Mouse (Mus musculus): ENCODE results near the gene Gtf2ird1. TPM values are rescaled to one million over a fixed set of nuclear protein-coding genes. Genes with fewer than 3 reads are reported as not detected.

Gene Gtf2ird1
- 137 and 141 TPM in 2 replicates for polyA plus RNA-seq (2015; fragmentation: Nextera tagmentation; extraction: Ambion mirVana)

- peaks cover 9% of the 10 kb centered on the region for H3K9me3 ChIP-seq
- H3K27ac ChIP-seq = peak within 1 kb of the TSS; percentile 94
- H3K36me3 ChIP-seq = peaks cover 19% of the 10 kb centered on the region
- ATAC-seq (ENCODE audit: low FRiP score, low read depth) = peak; percentile 87
- peak within 1 kb of the TSS; percentile 79 for H3K4me3 ChIP-seq
- WGBS = 1% methylated on average over 43 of the region's 44 CpGs
- H3K4me1 ChIP-seq = peaks cover 23% of the 10 kb centered on the region
- H3K4me2 ChIP-seq (replicated peaks) = peak within 1 kb of the TSS; percentile 95
- no peaks in the 10 kb centered on the region for H3K27me3 ChIP-seq
- peak within 1 kb of the TSS; percentile 88 for H3K9ac ChIP-seq
Measured at GRCm38 (mm10) chr5:134456503-134456962, at the start of gene Gtf2ird1. Gene Gtf2ird1 (minus strand): TSS chr5:134456716.

GRCm38 (mm10) chr5:134505810-134506292 lies 49.3 kb upstream of the Gtf2ird1 start:
- Histone ChIP-seq H3K36me3 (peaks cover 79% of the 10 kb centered on the region), H3K27me3 (no peaks in the 10 kb centered on the region), H3K9me3 (no peaks in the 10 kb centered on the region; the same call in 1 of the 2 replicates), H3K4me2 (replicated peaks) (no peak overlapping the region), H3K4me1 (no peaks in the 10 kb centered on the region), H3K27ac (no peak overlapping the region), H3K9ac (no peak overlapping the region), H3K4me3 (no peak overlapping the region)
- no peak for ATAC-seq (ENCODE audit: low FRiP score, low read depth)
- WGBS = 73% methylated on average over 9 of the region's 9 CpGs

GRCm38 (mm10) chr5:134502591-134502990 lies 46.1 kb upstream of the Gtf2ird1 start:
- Histone ChIP-seq H3K27ac (no peak overlapping the region), H3K9ac (no peak overlapping the region), H3K4me1 (no peaks in the 10 kb centered on the region), H3K36me3 (peaks cover 77% of the 10 kb centered on the region), H3K9me3 (no peaks in the 10 kb centered on the region), H3K4me3 (no peak overlapping the region), H3K27me3 (no peaks in the 10 kb centered on the region), H3K4me2 (replicated peaks) (no peak overlapping the region)
- ATAC-seq (ENCODE audit: low FRiP score, low read depth) = no peak
- 91% methylated on average over 18 of the region's 18 CpGs for WGBS

DNA sequence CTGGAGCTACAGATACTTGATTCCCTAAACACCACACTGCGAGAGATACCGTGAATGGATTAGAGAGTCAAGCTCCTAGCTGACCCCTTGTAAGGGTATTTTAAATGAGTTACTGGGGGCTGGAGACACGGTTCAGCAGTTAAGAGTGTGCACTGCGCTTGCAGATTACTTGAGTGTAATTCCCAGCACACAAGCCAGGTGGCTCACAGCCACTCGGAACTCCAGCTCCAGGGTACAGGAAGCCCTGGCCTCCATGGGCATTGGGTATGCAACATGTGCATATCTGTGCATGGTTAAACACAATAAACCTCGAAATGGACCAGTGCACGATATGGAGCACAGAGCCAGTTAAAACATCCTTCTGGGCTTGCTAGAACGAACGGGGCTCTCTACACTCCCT lies 44.9 kb upstream of the Gtf2ird1 start:
- no peak overlapping the region for H3K4me3 ChIP-seq
- ATAC-seq (ENCODE audit: low FRiP score, low read depth) = no peak
- H3K36me3 ChIP-seq = peaks cover 79% of the 10 kb centered on the region
- WGBS = 89% methylated on average over 9 of the region's 9 CpGs
- no peak overlapping the region for H3K27ac ChIP-seq
- no peaks in the 10 kb centered on the region for H3K9me3 ChIP-seq
- no peaks in the 10 kb centered on the region for H3K27me3 ChIP-seq
- H3K4me1 ChIP-seq = no peaks in the 10 kb centered on the region
- H3K9ac ChIP-seq = no peak overlapping the region
- H3K4me2 ChIP-seq (replicated peaks) = no peak overlapping the region

GRCm38 (mm10) chr5:134500681-134501080 lies 44.2 kb upstream of the Gtf2ird1 start:
- no peak for ATAC-seq (ENCODE audit: low FRiP score, low read depth)
- Histone ChIP-seq H3K4me2 (replicated peaks) (no peak overlapping the region), H3K27me3 (no peaks in the 10 kb centered on the region), H3K27ac (no peak overlapping the region), H3K36me3 (peaks cover 86% of the 10 kb centered on the region), H3K4me3 (no peak overlapping the region), H3K4me1 (no peaks in the 10 kb centered on the region), H3K9ac (no peak overlapping the region), H3K9me3 (no peaks in the 10 kb centered on the region)
- 93% methylated on average over 3 of the region's 3 CpGs for WGBS

GRCm38 (mm10) chr5:134500062-134500461 lies 43.5 kb upstream of the Gtf2ird1 start:
- no peak overlapping the region for H3K9ac ChIP-seq
- H3K27me3 ChIP-seq = no peaks in the 10 kb centered on the region
- peaks cover 91% of the 10 kb centered on the region for H3K36me3 ChIP-seq
- no peak overlapping the region for H3K4me3 ChIP-seq
- WGBS = 74% methylated on average over 4 of the region's 4 CpGs
- H3K4me2 ChIP-seq (replicated peaks) = no peak overlapping the region
- no peak for ATAC-seq (ENCODE audit: low FRiP score, low read depth)
- H3K27ac ChIP-seq = no peak overlapping the region
- no peaks in the 10 kb centered on the region for H3K9me3 ChIP-seq
- H3K4me1 ChIP-seq = no peaks in the 10 kb centered on the region

- no peak for ATAC-seq (ENCODE audit: low FRiP score, low read depth)
- H3K9me3 ChIP-seq = no peaks in the 10 kb centered on the region
- H3K36me3 ChIP-seq = peaks cover 87% of the 10 kb centered on the region
Measured at GRCm38 (mm10) chr5:134497026-134497425, 40.5 kb upstream of the Gtf2ird1 start.

GRCm38 (mm10) chr5:134495796-134496195 lies 39.3 kb upstream of the Gtf2ird1 start:
- Histone ChIP-seq H3K9ac (no peak overlapping the region), H3K4me3 (no peak overlapping the region), H3K4me2 (replicated peaks) (no peak overlapping the region), H3K4me1 (no peaks in the 10 kb centered on the region), H3K27ac (no peak overlapping the region), H3K36me3 (peaks cover 79% of the 10 kb centered on the region), H3K27me3 (no peaks in the 10 kb centered on the region), H3K9me3 (no peaks in the 10 kb centered on the region)
- WGBS = 84% methylated on average over 4 of the region's 4 CpGs
- no peak for ATAC-seq (ENCODE audit: low FRiP score, low read depth)

More at GRCm38 (mm10) chr5:134497026-134497425, 40.5 kb upstream of the Gtf2ird1 start:
- no peaks in the 10 kb centered on the region for H3K4me1 ChIP-seq
- 95% methylated on average over 5 of the region's 5 CpGs for WGBS
- H3K9ac ChIP-seq = no peak overlapping the region
- H3K27ac ChIP-seq = no peak overlapping the region
- no peak overlapping the region for H3K4me2 ChIP-seq (replicated peaks)
- no peak overlapping the region for H3K4me3 ChIP-seq
- no peaks in the 10 kb centered on the region for H3K27me3 ChIP-seq

DNA sequence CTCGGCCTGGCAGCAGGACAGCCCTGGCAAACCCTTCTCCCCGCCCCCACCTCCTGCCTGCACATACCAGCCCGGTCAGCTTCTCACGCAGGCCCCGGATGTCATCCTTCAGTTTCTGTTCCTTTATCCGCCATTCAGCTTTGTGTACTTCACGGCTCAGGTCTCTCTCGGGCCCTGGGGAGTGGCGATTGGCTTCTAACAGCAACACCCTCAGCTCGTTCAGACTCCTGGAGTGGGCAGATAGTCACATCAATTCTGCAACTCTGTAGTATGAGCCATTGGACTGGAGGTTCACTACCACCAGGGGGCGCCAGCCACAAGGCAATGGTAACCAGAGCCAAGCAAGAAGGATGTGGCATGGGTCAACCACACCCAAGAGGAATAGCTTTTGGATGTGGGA lies 37.6 kb upstream of the Gtf2ird1 start:
- H3K4me3 ChIP-seq = no peak overlapping the region
- peaks cover 83% of the 10 kb centered on the region for H3K36me3 ChIP-seq
- peaks cover 5% of the 10 kb centered on the region; the same call in 1 of the 2 replicates for H3K4me1 ChIP-seq
- H3K27ac ChIP-seq = no peak overlapping the region
- ATAC-seq (ENCODE audit: low FRiP score, low read depth) = 0 out of 2 replicates have a peak, but pooled peaks have one; percentile 18
- no peaks in the 10 kb centered on the region for H3K27me3 ChIP-seq
- H3K4me2 ChIP-seq (replicated peaks) = no peak overlapping the region
- no peaks in the 10 kb centered on the region for H3K9me3 ChIP-seq
- 60% methylated on average over 11 of the region's 11 CpGs for WGBS
- H3K9ac ChIP-seq = no peak overlapping the region

GRCm38 (mm10) chr5:134492956-134493355 lies 36.4 kb upstream of the Gtf2ird1 start:
- H3K36me3 ChIP-seq = peaks cover 75% of the 10 kb centered on the region
- no peak overlapping the region for H3K27ac ChIP-seq
- WGBS = over 99% methylated on average over 4 of the region's 4 CpGs

DNA sequence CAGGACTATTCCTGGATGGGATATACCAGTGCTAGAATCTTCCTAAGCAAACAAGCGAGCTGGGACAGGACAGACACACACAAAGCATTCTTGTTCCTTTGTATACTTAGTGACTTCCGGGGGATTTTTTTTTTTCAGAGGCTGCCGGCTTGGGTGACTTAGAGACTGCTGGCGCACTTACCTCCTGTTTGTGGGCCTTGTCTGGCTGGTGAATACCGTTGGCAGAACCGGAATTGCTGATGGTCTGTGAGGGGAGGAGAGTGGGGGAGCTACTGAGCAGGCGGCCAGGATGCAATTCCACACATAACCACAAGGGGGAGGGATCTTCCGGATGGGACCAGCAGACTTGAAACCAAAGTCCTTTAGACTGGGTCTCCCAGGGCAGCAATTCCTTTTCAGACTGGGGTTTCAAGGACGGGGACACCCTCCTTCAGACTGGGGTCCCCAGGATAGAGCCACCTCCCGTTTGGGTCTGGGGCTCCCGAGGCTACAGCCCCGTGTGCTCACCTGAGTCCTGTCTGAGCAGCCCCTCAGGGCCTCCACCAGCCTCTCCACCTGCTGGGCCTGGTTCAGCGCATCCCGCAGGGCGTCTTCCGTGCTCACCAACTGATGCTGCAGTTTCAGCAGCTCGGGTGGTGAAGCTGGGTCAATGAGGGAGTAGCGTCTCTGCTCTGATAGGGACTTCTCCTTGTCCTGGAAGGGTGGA lies 35.3 kb upstream of the Gtf2ird1 start:
- Histone ChIP-seq H3K9me3 (no peaks in the 10 kb centered on the region), H3K4me3 (no peak overlapping the region), H3K27ac (no peak overlapping the region), H3K27me3 (no peaks in the 10 kb centered on the region), H3K4me1 (peaks cover 5% of the 10 kb centered on the region; the same call in 1 of the 2 replicates), H3K9ac (no peak overlapping the region), H3K4me2 (replicated peaks) (no peak overlapping the region), H3K36me3 (peaks cover 64% of the 10 kb centered on the region)
- peak; percentile 34; the same call in 1 of the 2 replicates for ATAC-seq (ENCODE audit: low FRiP score, low read depth)
- WGBS = 32% methylated on average over 18 of the region's 18 CpGs

More at GRCm38 (mm10) chr5:134492956-134493355, 36.4 kb upstream of the Gtf2ird1 start:
- ATAC-seq (ENCODE audit: low FRiP score, low read depth) = no peak
- no peak overlapping the region for H3K9ac ChIP-seq
- no peak overlapping the region for H3K4me2 ChIP-seq (replicated peaks)
- H3K4me3 ChIP-seq = no peak overlapping the region
- peaks cover 5% of the 10 kb centered on the region; the same call in 1 of the 2 replicates for H3K4me1 ChIP-seq
- no peaks in the 10 kb centered on the region for H3K9me3 ChIP-seq
- H3K27me3 ChIP-seq = no peaks in the 10 kb centered on the region

DNA sequence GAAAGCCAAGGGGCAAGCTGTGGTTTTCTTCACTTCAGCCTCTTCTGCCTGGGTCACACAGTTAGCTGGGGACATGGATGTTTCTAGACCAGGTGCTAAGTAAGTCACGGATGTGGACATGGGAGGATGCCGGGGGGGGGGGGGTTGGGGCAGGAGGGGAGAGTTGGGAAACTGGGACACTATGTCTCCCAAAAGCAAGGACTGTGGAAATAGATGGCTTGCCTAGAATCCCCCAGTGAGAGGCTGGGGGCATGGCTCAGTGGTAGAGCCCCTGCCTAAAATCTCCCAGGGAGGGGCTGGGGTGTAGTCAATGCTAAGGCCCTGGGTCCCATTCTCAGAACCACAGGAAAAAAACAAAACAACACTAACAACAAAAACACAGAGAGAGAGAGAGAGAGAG lies 34.7 kb upstream of the Gtf2ird1 start:
- WGBS = 90% methylated on average over 2 of the region's 2 CpGs
- ATAC-seq (ENCODE audit: low FRiP score, low read depth) = no peak
- H3K36me3 ChIP-seq = peaks cover 57% of the 10 kb centered on the region
- H3K27ac ChIP-seq = no peak overlapping the region
- H3K4me3 ChIP-seq = no peak overlapping the region
- peaks cover 5% of the 10 kb centered on the region; the same call in 1 of the 2 replicates for H3K4me1 ChIP-seq
- no peak overlapping the region for H3K9ac ChIP-seq
- no peaks in the 10 kb centered on the region for H3K9me3 ChIP-seq
- H3K4me2 ChIP-seq (replicated peaks) = no peak overlapping the region
- H3K27me3 ChIP-seq = no peaks in the 10 kb centered on the region

Measured in limb, embryonic 13.5 days (tissue).